Mouse (Mus musculus) olfactory bulb, adult 2 months (tissue): Measurements from ENCODE around the gene Nat10. TPM values are rescaled to one million over a fixed set of nuclear protein-coding genes. Genes with fewer than 3 reads are reported as not detected.
A peak's percentile ranks its signal among the peaks of the same experiment; 100 is the strongest.

Experiments
- H3K27ac ChIP-seq: fragments of 200-500 bp; 2 replicates; pipeline ENCODE4 v1.5.1; 2012; ENCODE audit warnings: low read depth, low read length; ENCODE audit not compliant: insufficient read depth
- H3K4me1 ChIP-seq: fragments of 200-500 bp; 2 replicates; pipeline ENCODE4 v1.6.1; 2012; ENCODE audit warnings: low read length; ENCODE audit not compliant: control insufficient read depth, insufficient read depth
- H3K4me3 ChIP-seq: fragments of 200-500 bp; 2 replicates; pipeline ENCODE4 v1.5.1; 2012; ENCODE audit warnings: mild to moderate bottlenecking, low read depth, low read length, moderate library complexity; ENCODE audit not compliant: insufficient read depth
- CTCF ChIP-seq: fragments of 200-500 bp; IDR thresholded peaks from 2 replicates; pipeline ENCODE4 v1.5.1; 2012; ENCODE audit warnings: low read depth, mild to moderate bottlenecking, low read length, moderate library complexity; ENCODE audit not compliant: insufficient read depth
- POLR2A ChIP-seq: fragments of 200-500 bp; IDR thresholded peaks from 2 replicates; pipeline ENCODE4 v1.6.1; 2012; ENCODE audit warnings: mild to moderate bottlenecking, low read depth, low read length, moderate library complexity; ENCODE audit not compliant: insufficient read depth
- WGBS: fragments of 180-500 bp; shearing (Covaris S2); methylation state at CpG from one replicate; pipeline ENCODE4 v1.1.7; 2018; 5-methylcytosine and 5-hydroxymethylcytosine counted together
- polyA plus RNA-seq: library from polyadenylated mRNA; stranded (reverse); fragments of >200 nt; gene quantifications from 2 replicates; pipeline ENCODE4 v1.2.4, GENCODE M21; 2012; ENCODE audit warnings: low replicate concordance; ENCODE audit not compliant: missing spikeins, insufficient read depth, insufficient read length

Gene Nat10
- polyA plus RNA-seq, 1 experiment, result not detected

DNA sequence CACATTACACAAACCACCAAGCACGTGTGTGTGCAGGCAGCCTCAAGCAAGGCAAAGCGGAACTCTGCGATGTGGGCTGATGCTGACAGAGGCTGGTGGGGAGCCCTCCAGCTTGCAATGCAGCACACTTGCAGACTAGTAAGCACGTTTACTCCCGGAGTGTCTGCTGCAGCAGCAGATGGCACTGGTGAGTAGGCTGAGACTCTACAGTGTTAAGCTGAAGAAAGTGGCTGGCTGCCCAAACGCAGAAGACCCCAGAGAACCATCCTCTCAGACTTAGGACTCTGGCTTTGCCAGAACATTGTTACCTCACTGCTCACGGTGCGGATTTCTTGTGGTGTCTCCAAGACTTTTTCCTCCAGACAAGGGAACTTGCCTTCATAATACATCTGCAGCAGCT lies 30.1 kb downstream of the Nat10 start:
- no peak for TF ChIP-seq CTCF
- TF ChIP-seq POLR2A, result no peak
- peaks cover 8% of the 10 kb centered on the region; the same call in 1 of the 2 replicates for H3K4me1 ChIP-seq
- H3K4me3 ChIP-seq, result no peak overlapping the region
- 60% methylated on average over 8 of the region's 8 CpGs for WGBS
- no peak overlapping the region for H3K27ac ChIP-seq

DNA sequence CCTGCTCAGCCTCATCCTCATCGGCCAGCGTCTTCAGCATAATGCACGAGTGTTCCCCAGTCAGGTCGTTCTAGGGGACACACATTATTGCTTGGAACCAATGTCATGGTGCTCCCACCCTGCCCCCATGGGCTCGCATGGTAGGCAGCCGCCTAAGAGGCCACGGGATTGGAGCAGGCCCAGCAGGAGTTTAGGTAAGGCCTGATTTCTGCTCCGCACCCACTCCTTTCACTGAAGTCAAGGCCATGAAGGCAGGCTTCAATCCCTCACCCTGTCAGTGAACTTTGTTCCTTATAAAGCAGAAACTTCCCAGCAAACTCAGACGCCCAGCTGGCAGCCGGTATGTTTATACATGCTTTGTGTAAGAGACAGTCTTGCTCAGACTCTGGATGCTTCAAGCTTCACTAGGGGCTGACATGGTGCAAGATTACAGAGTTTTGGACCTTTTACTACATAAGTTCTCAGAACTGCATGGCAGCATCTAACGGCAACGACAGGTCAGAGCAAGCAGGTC lies 33.0 kb downstream of the Nat10 start:
- no peak for TF ChIP-seq POLR2A
- no peak for TF ChIP-seq CTCF
- peaks cover 8% of the 10 kb centered on the region; the same call in 1 of the 2 replicates for H3K4me1 ChIP-seq
- H3K4me3 ChIP-seq, result no peak overlapping the region
- 88% methylated on average over 12 of the region's 12 CpGs for WGBS
- H3K27ac ChIP-seq, result no peak overlapping the region

DNA sequence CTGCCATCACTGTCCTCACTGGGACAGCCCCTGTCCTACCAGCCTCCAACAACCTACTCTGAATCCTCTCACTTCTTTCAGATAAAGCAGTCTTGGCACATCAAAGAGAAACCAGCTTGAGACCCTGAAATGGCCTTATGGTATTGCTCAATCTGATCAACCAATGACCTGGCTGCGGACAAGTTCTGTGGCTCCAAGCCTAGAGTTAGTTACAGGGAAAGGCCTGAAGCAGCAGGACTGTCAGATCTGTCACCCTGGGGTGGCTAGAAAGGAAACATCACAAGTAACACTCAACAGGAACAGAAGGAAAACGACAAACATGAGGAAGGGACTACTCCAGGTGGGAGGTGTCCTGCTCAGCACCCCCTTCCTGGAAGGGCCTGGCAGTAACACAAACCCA lies 36.5 kb downstream of the Nat10 start:
- H3K4me1 ChIP-seq, result no peaks in the 10 kb centered on the region
- TF ChIP-seq POLR2A (no peak), CTCF (no peak)
- H3K4me3 ChIP-seq, result no peak overlapping the region
- H3K27ac ChIP-seq, result no peak overlapping the region
- WGBS, result 87% methylated on average over 2 of the region's 2 CpGs

DNA sequence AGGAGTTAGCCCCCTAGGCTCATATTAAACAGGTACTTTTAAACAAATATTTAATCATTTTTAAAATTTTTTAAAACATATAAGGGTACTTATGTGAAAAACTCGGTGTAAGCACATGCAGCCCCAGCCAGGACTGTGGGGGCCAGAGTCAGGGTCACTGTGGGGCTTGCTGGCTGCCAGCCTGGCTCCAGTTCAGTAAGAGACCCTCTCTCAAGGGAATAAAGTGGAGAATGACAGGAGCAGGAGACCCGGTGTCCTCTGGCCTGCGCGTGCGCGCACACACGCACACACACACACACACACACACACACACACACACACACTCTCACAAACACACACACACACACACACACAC lies 41.8 kb downstream of the Nat10 start:
- Histone ChIP-seq H3K4me3 (no peak overlapping the region), H3K27ac (no peak overlapping the region), H3K4me1 (no peaks in the 10 kb centered on the region)
- TF ChIP-seq POLR2A (no peak), CTCF (no peak)
- WGBS, result 93% methylated on average over 7 of the region's 7 CpGs

DNA sequence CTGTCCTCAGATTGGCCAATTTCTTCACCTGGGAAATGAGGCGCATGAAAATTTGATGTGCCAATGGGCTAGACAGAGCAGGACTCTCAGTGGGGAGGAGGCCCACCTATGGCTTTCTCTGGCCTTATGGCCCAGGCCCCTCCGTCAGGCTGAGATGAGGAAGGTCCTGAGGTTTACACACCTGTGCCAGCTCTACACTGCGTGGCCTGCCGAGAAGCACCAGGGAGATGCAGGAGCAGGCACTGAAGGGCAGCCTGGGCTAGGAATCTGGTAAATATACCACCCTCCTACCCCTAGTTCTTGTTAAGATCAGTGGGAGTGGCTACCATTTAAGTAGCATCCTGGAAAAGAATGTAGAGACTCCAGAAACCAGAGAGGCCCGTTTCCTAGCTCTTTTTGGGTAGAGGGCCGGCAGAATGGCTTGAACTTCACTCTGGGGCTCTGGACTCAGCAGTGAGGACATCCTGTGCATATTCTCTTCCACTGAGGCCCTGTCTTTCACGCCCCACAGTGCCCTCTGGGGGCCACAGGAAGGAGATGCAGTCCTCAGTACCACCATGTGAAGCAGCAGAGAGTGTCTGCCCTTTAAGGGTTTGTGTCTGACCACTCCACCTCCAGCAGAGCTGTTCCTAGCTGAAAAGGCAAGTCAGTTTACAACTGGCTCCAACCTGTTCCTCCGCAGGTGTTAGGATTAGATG lies 42.3 kb downstream of the Nat10 start:
- no peak overlapping the region for H3K27ac ChIP-seq
- no peaks in the 10 kb centered on the region for H3K4me1 ChIP-seq
- WGBS, result 60% methylated on average over 8 of the region's 8 CpGs
- no peak overlapping the region for H3K4me3 ChIP-seq
- TF ChIP-seq CTCF (peak; percentile 81), POLR2A (no peak)

DNA sequence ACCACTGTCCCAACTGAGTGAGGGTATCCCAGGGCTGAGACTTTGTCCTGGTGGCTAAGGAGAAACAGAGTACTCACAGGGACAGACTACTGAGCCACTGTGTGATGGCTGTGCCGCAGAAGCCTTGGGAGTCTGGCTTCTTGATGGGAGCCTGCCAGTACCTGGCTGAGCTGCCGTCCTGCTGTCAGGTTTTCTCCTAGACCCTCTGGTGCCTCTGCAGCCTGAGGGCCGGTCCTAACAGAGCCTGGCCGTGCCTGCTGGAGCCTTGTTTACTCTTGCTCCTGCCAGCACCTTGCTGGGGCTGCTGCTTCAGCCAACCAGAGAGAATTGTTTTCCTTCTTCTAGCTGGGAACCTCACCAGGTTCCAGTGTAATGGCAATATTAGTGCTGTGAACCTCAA lies 46.7 kb downstream of the Nat10 start:
- WGBS, result 76% methylated on average over 4 of the region's 4 CpGs
- TF ChIP-seq POLR2A (no peak), CTCF (no peak)
- no peak overlapping the region for H3K4me3 ChIP-seq
- no peak overlapping the region for H3K27ac ChIP-seq
- H3K4me1 ChIP-seq, result no peaks in the 10 kb centered on the region

DNA sequence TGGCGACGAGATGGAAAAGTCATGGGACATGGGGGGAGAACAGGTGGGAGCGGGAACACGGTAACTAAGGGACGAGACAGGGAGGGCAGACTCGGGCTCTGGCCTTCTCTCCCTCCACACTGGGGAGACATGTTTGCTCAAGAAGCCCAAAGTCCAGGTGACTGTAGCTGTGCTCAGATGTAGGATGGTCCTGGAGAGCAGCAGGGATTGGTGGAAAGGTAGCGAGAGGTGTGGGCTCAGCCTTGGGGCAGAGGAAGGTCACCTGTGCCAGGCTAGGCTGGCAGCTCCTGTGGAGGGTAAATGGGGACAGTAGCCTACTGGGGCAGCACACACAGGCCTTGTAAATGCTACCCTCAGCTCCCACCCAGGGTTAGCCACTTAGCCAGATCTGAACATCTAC lies 47.2 kb downstream of the Nat10 start:
- Histone ChIP-seq H3K4me1 (no peaks in the 10 kb centered on the region), H3K27ac (no peak overlapping the region), H3K4me3 (no peak overlapping the region)
- 95% methylated on average over 7 of the region's 7 CpGs for WGBS
- TF ChIP-seq POLR2A, result no peak
- TF ChIP-seq CTCF, result no peak

DNA sequence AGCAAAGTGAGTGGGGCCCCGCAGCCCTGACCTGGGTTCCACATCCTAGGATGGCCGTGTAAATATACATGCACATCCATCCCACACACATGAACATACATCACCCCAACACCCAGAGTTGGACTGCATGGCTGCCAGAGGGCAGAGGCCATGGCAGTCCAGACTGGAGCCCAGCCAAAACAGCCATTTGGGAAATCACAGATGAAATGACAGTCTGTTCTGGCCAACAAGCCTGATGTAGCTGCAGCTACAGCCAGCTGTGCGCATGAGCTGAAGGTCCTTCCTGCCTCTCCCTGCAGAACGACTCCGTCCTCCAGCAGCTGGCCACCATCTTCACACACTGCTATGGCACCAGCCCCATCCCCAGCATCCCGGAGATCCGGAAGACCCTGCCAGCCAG lies 50.2 kb downstream of the Nat10 start:
- TF ChIP-seq CTCF (no peak), POLR2A (no peak)
- Histone ChIP-seq H3K27ac (no peak overlapping the region), H3K4me1 (peaks cover 6% of the 10 kb centered on the region), H3K4me3 (no peak overlapping the region)
- 89% methylated on average over 7 of the region's 7 CpGs for WGBS

DNA sequence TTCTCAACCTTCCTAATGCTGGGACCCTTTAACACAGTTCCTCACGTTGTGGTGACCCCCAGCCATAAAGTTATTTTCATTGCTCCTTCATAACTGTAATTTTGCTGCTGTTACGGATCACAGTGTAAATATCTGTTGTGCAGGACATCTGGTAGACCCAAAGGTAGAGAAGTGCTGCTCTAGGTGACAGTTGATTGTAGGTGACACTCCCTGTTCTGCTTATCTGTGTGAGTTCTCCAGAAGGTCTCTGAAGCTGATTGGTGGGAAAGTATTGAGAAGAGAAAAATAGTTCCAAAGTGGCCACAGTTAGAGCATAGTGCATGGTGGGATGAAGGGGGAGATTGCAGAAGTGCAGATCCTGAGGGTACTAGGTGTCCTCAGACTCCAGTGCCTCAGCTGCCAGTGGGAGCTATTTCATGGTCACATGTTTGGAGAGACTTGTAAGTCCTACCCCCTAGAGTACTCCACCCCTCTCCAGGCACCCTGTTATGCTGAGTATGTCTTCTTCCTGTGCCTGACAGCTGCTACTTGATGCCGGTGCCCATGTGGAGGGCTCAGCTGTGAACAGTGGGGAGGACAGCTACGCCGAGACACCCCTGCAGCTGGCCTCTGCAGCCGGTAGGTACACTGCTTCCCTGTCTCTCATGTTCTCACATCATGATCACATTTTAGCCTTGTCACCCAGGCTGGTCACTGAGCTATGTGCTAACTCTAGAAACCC lies 53.9 kb downstream of the Nat10 start:
- Histone ChIP-seq H3K4me3 (no peak overlapping the region), H3K4me1 (peaks cover 7% of the 10 kb centered on the region), H3K27ac (no peak overlapping the region)
- TF ChIP-seq CTCF (no peak), POLR2A (no peak)
- 93% methylated on average over 6 of the region's 6 CpGs for WGBS
